Mouse (Mus musculus): ENCODE data around the gene Rasgef1b. TPM values are rescaled to one million over a fixed set of nuclear protein-coding genes. Genes with fewer than 3 reads are reported as not detected.

The Rasgef1b gene
- polyA plus RNA-seq, 1 experiment from 2014 or later = 30.5 TPM

- ATAC-seq (ENCODE audit: low FRiP score) = no peak
- Histone ChIP-seq H3K27ac (no peak overlapping the region), H3K4me1 (peaks cover 31% of the 10 kb centered on the region), H3K9me3 (replicated peaks) (no peaks in the 10 kb centered on the region), H3K27me3 (peaks cover 55% of the 10 kb centered on the region), H3K36me3 (no peaks in the 10 kb centered on the region), H3K4me2 (replicated peaks) (no peak overlapping the region), H3K9ac (no peak overlapping the region), H3K4me3 (no peak overlapping the region)
- 73% methylated on average over 5 of the region's 5 CpGs for WGBS
These were observed 346.1 kb downstream of the Rasgef1b start for GRCm38 (mm10) chr5:99382786-99383185.

DNA sequence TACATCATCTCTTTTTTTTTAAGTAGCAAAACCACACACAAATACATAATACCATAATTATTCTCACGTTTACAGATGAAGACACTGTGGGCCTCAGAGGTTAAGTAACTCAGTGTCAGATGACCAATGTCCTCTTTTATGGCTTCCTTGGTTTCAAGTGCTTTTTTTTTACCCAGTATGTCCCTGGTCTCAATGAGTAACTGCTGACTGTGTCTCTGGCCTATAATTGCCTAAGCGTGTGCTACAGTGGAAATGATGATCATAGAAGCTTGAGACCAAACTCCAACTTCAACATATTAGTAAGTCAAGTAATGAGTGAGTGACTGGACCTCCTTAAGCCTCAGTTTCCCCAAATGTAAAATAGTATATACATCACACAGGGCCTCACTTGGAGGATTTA, 347.2 kb downstream of the Rasgef1b start:
- no peak overlapping the region for H3K4me3 ChIP-seq
- WGBS = 90% methylated on average over 2 of the region's 2 CpGs
- no peak overlapping the region for H3K27ac ChIP-seq
- H3K9me3 ChIP-seq (replicated peaks) = no peaks in the 10 kb centered on the region
- no peak overlapping the region for H3K4me2 ChIP-seq (replicated peaks)
- peaks cover 49% of the 10 kb centered on the region for H3K27me3 ChIP-seq
- no peak overlapping the region for H3K9ac ChIP-seq
- no peaks in the 10 kb centered on the region for H3K36me3 ChIP-seq
- peaks cover 31% of the 10 kb centered on the region for H3K4me1 ChIP-seq
- no peak for ATAC-seq (ENCODE audit: low FRiP score)

DNA sequence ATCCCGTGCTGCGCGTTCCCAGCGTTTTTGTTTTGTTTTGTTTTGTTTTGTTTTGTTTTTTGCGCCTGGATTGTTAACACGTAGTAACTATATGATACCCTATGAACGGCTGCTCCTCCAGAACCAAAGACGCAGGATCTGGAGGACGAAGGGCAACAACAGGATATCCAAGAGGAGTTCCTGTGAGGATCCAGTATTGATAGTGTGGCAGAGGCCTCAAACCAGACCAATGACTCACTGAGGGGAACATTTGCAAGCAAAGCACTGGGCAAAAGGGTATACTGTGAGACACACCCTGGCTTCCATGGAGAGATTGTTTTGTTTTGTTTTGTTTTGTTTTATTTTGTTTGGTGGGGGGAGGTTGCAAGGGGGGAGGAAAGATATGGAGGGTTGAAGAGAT, 348.0 kb downstream of the Rasgef1b start:
- H3K4me2 ChIP-seq (replicated peaks) = no peak overlapping the region
- H3K27ac ChIP-seq = no peak overlapping the region
- H3K9me3 ChIP-seq (replicated peaks) = no peaks in the 10 kb centered on the region
- peaks cover 53% of the 10 kb centered on the region for H3K27me3 ChIP-seq
- H3K4me3 ChIP-seq = no peak overlapping the region
- no peaks in the 10 kb centered on the region for H3K36me3 ChIP-seq
- ATAC-seq (ENCODE audit: low FRiP score) = no peak
- peaks cover 24% of the 10 kb centered on the region for H3K4me1 ChIP-seq
- no peak overlapping the region for H3K9ac ChIP-seq
- 89% methylated on average over 9 of the region's 9 CpGs for WGBS

- WGBS = 37% methylated on average over 12 of the region's 12 CpGs
- Histone ChIP-seq H3K4me3 (no peak overlapping the region), H3K27ac (no peak overlapping the region), H3K27me3 (peaks cover 45% of the 10 kb centered on the region), H3K9me3 (replicated peaks) (no peaks in the 10 kb centered on the region), H3K4me1 (peaks cover 17% of the 10 kb centered on the region; the same call in 1 of the 2 replicates), H3K4me2 (replicated peaks) (no peak overlapping the region), H3K36me3 (no peaks in the 10 kb centered on the region), H3K9ac (no peak overlapping the region)
- no peak for ATAC-seq (ENCODE audit: low FRiP score)
These were observed 348.7 kb downstream of the Rasgef1b start for GRCm38 (mm10) chr5:99380166-99380565.

GRCm38 (mm10) chr5:99378437-99379226, 350.2 kb downstream of the Rasgef1b start:
- Histone ChIP-seq H3K27me3 (peaks cover 32% of the 10 kb centered on the region), H3K9me3 (replicated peaks) (no peaks in the 10 kb centered on the region), H3K9ac (no peak overlapping the region), H3K27ac (no peak overlapping the region), H3K36me3 (no peaks in the 10 kb centered on the region), H3K4me1 (peaks cover 15% of the 10 kb centered on the region; the same call in 1 of the 2 replicates), H3K4me3 (no peak overlapping the region), H3K4me2 (replicated peaks) (no peak overlapping the region)
- 71% methylated on average over 11 of the region's 11 CpGs for WGBS
- no peak for ATAC-seq (ENCODE audit: low FRiP score)

GRCm38 (mm10) chr5:99375725-99376124, 353.1 kb downstream of the Rasgef1b start:
- WGBS = 78% methylated on average over 7 of the region's 7 CpGs
- Histone ChIP-seq H3K4me3 (no peak overlapping the region), H3K27ac (no peak overlapping the region), H3K36me3 (no peaks in the 10 kb centered on the region), H3K9ac (no peak overlapping the region), H3K4me1 (peaks cover 15% of the 10 kb centered on the region; the same call in 1 of the 2 replicates), H3K9me3 (replicated peaks) (no peaks in the 10 kb centered on the region), H3K4me2 (replicated peaks) (no peak overlapping the region), H3K27me3 (peaks cover 28% of the 10 kb centered on the region)
- ATAC-seq (ENCODE audit: low FRiP score) = no peak

- Histone ChIP-seq H3K4me3 (no peak overlapping the region), H3K4me2 (replicated peaks) (no peak overlapping the region), H3K9ac (no peak overlapping the region), H3K27ac (no peak overlapping the region), H3K9me3 (replicated peaks) (no peaks in the 10 kb centered on the region), H3K4me1 (0 out of 2 replicates have a peak, but pooled peaks cover 9% of the 10 kb centered on the region), H3K27me3 (peaks cover 18% of the 10 kb centered on the region), H3K36me3 (no peaks in the 10 kb centered on the region)
- 89% methylated on average over 6 of the region's 6 CpGs for WGBS
- ATAC-seq (ENCODE audit: low FRiP score) = no peak
These were observed 354.4 kb downstream of the Rasgef1b start for GRCm38 (mm10) chr5:99374460-99374859.

DNA sequence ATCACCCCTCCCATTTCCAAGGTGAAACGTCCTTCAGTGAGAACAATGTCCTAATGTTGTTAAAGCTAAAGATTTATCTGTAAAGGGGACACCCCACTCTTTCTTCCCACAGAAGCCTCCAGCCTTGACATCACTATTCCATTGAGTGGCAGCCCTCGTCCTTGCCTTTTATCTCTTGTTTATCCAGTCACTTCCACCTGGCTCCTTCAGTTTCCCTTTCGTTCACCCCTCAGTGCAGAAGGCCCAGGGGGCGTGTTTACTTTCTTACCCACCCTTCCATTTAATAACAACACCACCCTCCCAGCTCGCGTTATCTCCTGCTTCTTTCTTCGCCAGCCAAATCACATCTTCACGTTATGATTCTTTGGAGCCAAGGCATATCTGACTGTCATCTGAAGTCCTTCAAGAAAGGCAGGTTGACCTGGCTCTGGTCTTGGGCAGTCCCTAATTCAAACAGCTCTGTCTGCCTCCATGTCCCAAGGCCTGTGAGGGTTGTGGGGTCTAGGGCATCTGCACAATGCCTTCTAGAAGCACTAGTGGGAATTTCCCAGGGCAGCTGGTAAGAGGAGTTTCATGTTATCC, 355.2 kb downstream of the Rasgef1b start:
- Histone ChIP-seq H3K4me3 (no peak overlapping the region), H3K4me2 (replicated peaks) (no peak overlapping the region), H3K36me3 (no peaks in the 10 kb centered on the region), H3K9ac (no peak overlapping the region), H3K9me3 (replicated peaks) (no peaks in the 10 kb centered on the region), H3K27me3 (peaks cover 14% of the 10 kb centered on the region), H3K27ac (no peak overlapping the region), H3K4me1 (0 out of 2 replicates have a peak, but pooled peaks cover 1% of the 10 kb centered on the region)
- no peak for ATAC-seq (ENCODE audit: low FRiP score)
- 70% methylated on average over 8 of the region's 8 CpGs for WGBS

DNA sequence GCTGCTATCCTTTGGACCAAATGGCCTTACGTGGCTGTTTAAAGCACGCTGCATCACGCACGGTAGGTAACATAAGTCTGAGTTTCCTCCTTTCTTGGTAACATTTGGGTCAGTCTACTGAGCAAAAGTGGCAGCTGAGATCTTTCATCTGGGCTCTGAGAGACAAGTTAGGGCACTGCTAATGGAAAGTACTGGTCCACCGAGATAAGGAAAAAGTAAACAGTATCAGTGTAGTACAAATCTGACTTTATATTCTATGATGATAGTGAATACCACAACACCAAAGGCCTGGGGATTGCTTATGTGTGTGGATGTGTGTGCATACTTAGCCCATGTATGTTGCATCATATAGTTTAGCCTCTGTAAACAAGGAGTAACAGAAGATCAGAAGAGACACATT, 358.2 kb downstream of the Rasgef1b start:
- no peak for ATAC-seq (ENCODE audit: low FRiP score)
- no peak overlapping the region for H3K9ac ChIP-seq
- 92% methylated on average over 5 of the region's 5 CpGs for WGBS
- no peak overlapping the region for H3K4me3 ChIP-seq
- H3K9me3 ChIP-seq (replicated peaks) = no peaks in the 10 kb centered on the region
- no peak overlapping the region for H3K4me2 ChIP-seq (replicated peaks)
- H3K27me3 ChIP-seq = peaks cover 2% of the 10 kb centered on the region; the same call in 1 of the 2 replicates
- no peaks in the 10 kb centered on the region for H3K36me3 ChIP-seq
- H3K4me1 ChIP-seq = no peaks in the 10 kb centered on the region
- no peak overlapping the region for H3K27ac ChIP-seq

DNA sequence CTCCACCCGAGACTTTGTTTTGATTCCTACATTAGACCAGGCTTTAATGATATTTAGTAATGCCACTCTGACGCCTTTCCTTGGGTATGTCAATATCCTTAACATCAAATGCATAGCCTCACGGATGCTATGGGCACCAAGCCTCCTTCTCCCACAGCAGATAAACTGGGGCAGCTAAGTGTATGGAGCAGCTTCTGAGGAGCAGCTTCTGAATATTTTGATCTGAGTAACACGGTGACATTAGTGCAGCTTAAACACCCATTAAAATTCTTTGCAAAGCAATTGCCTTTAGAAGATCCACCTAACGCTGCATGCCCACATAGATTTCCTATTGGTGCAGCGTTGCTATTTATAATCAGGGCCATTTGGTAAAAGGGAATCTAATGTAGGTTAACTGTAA, 359.6 kb downstream of the Rasgef1b start:
- Histone ChIP-seq H3K27ac (no peak overlapping the region), H3K4me1 (no peaks in the 10 kb centered on the region), H3K4me2 (replicated peaks) (no peak overlapping the region), H3K36me3 (no peaks in the 10 kb centered on the region), H3K27me3 (peaks cover 2% of the 10 kb centered on the region; the same call in 1 of the 2 replicates), H3K4me3 (no peak overlapping the region), H3K9me3 (replicated peaks) (no peaks in the 10 kb centered on the region), H3K9ac (no peak overlapping the region)
- no peak for ATAC-seq (ENCODE audit: low FRiP score)
- 87% methylated on average over 6 of the region's 6 CpGs for WGBS

- no peak overlapping the region for H3K27ac ChIP-seq
- 88% methylated on average over 1 of the region's 1 CpGs for WGBS
- no peak overlapping the region for H3K9ac ChIP-seq
- no peaks in the 10 kb centered on the region for H3K36me3 ChIP-seq
- H3K27me3 ChIP-seq = peaks cover 2% of the 10 kb centered on the region; the same call in 1 of the 2 replicates
- ATAC-seq (ENCODE audit: low FRiP score) = no peak
- no peak overlapping the region for H3K4me2 ChIP-seq (replicated peaks)
- H3K4me1 ChIP-seq = no peaks in the 10 kb centered on the region
- no peak overlapping the region for H3K4me3 ChIP-seq
- no peaks in the 10 kb centered on the region for H3K9me3 ChIP-seq (replicated peaks)
These were observed 360.2 kb downstream of the Rasgef1b start for GRCm38 (mm10) chr5:99368615-99369014.

DNA sequence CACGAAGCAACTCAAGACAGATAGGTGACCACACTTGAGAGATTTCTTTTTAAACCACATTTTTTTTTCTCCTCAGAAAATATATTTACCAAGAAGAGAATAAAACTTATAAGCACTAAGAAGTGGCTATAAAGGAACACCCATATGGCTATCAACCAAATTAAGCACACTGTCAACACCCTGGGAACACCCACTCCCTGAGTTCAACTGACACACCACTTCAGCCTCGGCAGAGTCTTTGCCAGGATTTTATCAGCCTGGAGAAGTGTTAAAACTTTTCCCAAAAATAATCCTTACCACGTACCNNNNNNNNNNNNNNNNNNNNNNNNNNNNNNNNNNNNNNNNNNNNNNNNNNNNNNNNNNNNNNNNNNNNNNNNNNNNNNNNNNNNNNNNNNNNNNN, 368.3 kb downstream of the Rasgef1b start:
- Histone ChIP-seq H3K27ac (no peak overlapping the region), H3K27me3 (no peaks in the 10 kb centered on the region), H3K4me1 (no peaks in the 10 kb centered on the region), H3K36me3 (no peaks in the 10 kb centered on the region), H3K4me2 (replicated peaks) (no peak overlapping the region), H3K9me3 (replicated peaks) (no peaks in the 10 kb centered on the region), H3K4me3 (no peak overlapping the region), H3K9ac (no peak overlapping the region)
- 84% methylated on average over 3 of the region's 3 CpGs for WGBS
- ATAC-seq (ENCODE audit: low FRiP score) = no peak

GRCm38 (mm10) chr5:99359251-99359650, 369.6 kb downstream of the Rasgef1b start:
- H3K4me2 ChIP-seq (replicated peaks) = no peak overlapping the region
- 88% methylated on average over 5 of the region's 5 CpGs for WGBS
- no peaks in the 10 kb centered on the region for H3K36me3 ChIP-seq
- H3K9ac ChIP-seq = no peak overlapping the region
- no peak for ATAC-seq (ENCODE audit: low FRiP score)
- no peaks in the 10 kb centered on the region for H3K4me1 ChIP-seq
- no peaks in the 10 kb centered on the region for H3K27me3 ChIP-seq
- no peaks in the 10 kb centered on the region for H3K9me3 ChIP-seq (replicated peaks)
- H3K27ac ChIP-seq = no peak overlapping the region
- H3K4me3 ChIP-seq = no peak overlapping the region
